Mouse (Mus musculus) liver, embryonic 14.5 days (tissue): Measurements from ENCODE around the gene Ptgir.
"Not testable (repeated sequence)": the region's sequence is repeated elsewhere in the genome, so short reads cannot be mapped to it uniquely, and the experiment has no call there.

ENCODE experiments used
- CTCF ChIP-seq: IDR thresholded peaks from 2 replicates; pipeline ENCODE4 v1.5.1; 2016; ENCODE audit warnings: antibody characterized with exemption, low read depth, control low read depth
- EP300 ChIP-seq: IDR thresholded peaks from 2 replicates; pipeline ENCODE4 v1.6.1; 2016; ENCODE audit warnings: antibody characterized with exemption, low read depth

DNA sequence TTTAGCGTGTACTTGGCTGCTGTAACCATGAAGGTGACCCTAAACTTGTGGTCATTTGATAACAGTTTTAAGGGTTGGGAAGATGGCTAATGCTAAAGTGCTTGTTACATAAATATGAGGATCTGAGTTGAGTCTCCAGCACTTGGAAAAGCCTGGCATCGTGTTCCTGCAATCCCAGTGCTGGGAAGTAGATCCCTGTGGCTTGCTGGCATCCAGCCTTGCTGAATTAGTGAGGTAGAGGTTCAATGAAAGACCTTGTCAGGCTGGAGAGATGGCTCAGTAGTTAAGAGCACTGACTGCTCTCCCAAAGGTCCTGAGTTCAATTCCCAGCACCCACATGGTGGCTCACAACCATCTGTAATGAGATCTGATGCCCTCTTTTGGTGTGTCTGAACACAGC lies 47.5 kb downstream of the Ptgir start:
- TF ChIP-seq CTCF, EP300: not testable (repeated sequence)
